Mouse (Mus musculus) c-Kit-positive CD71-positive TER-119-positive erythroid progenitor cells, embryonic 14.5 days (primary cell): Measurements from ENCODE around the gene Olfr224.
"Not testable (repeated sequence)": the region's sequence is repeated elsewhere in the genome, so short reads cannot be mapped to it uniquely, and the experiment has no call there.

Experiments
- DNase-seq: peaks from one replicate; pipeline ENCODE4 v3.0.0-alpha.2; 2013; ENCODE audit warnings: low spot score

The Olfr224 gene

GRCm38 (mm10) chr11:58518916-58519315 is 51.4 kb downstream of the Olfr224 start:
- DNase-seq: not testable (repeated sequence)
